Mouse (Mus musculus): Measurements from ENCODE around the gene Glt28d2. TPM values are rescaled to one million over a fixed set of nuclear protein-coding genes. Genes with fewer than 3 reads are reported as not detected.
A peak's percentile ranks its signal among the peaks of the same experiment; 100 is the strongest.

Glt28d2 gene
- total RNA-seq, 1 experiment from 2014 or later, result 0.10 TPM

DNA sequence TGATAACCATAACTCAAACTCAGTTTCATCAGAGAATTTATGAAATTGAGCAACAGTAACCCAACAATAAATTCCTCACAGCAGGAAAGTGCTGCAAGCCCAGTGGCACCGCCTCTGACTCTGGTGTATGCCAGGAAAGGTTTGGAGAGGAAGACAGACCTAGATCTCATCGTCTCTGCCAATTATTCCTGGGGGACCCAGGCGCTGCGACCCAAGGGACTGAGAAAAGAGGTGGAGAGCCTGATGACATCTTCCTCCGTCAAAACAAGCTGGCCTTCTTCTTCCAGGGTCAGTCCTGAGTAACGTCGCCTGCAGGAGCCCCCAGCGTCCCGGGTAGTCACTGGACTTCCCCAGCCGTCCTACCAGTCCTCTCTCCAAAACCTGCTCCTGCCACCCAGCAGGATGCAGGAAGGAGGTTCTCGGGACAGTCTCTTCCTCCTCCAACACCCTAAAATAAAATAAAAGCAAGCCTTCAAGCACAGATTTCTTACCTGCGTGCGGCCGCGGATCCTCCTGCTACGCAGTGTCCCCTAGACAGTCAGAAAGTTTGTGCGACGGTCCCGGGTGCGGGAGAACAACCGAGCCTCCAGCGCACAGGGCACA lies 579 bp downstream of the Glt28d2 start:
- ATAC-seq (replicated peaks in 1 of 2; ENCODE audit: insufficient read depth in 1 of 2, low FRiP score in 2 of 2, low TSS enrichment in 1 of 2, low read depth in 1 of 2, poor library complexity in 2 of 2, severe bottlenecking in 2 of 2), result no peak

DNA sequence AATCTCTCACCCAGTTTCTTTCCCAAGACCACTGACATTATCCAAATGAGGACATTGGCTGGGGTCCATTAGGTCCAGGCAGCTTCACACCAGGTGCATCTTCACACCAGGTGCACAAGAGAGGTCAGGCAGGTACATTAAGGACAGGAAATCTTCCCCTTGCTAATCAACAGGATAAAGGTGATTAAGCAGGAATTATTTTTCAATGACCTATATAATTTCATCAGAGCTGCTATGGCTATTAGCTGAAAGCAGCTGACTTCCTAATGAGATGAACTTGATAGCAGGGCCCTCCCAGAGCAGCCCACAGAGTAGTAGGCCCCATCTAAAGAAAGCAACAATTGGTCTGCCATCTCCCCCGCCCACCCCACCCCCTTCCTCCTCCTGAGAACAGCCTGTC lies 1.4 kb downstream of the Glt28d2 start:
- ATAC-seq (replicated peaks in 1 of 2; ENCODE audit: insufficient read depth in 1 of 2, low FRiP score in 2 of 2, low TSS enrichment in 1 of 2, low read depth in 1 of 2, poor library complexity in 2 of 2, severe bottlenecking in 2 of 2), result no peak

DNA sequence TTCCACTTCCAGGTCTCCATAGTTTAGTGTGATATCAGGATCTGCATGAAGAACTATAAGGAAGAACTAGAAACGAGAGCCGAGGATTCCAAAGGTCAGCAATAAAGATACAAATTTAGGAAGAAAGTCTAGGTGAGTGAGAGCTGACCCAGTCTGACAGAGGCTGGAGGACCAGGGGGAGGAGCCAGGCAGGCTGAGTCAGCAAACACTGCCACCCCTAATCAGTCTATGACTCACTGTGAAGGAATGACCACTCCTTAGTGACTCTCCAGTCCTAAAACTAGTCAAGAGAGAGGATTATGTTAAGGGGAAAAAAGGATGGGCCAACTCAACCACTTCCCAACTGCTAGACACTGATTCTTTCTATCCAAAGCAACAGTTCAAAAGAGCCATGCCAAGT lies 6.6 kb downstream of the Glt28d2 start:
- ATAC-seq (replicated peaks in 1 of 2; ENCODE audit: insufficient read depth in 1 of 2, low FRiP score in 2 of 2, low TSS enrichment in 1 of 2, low read depth in 1 of 2, poor library complexity in 2 of 2, severe bottlenecking in 2 of 2), result no peak

DNA sequence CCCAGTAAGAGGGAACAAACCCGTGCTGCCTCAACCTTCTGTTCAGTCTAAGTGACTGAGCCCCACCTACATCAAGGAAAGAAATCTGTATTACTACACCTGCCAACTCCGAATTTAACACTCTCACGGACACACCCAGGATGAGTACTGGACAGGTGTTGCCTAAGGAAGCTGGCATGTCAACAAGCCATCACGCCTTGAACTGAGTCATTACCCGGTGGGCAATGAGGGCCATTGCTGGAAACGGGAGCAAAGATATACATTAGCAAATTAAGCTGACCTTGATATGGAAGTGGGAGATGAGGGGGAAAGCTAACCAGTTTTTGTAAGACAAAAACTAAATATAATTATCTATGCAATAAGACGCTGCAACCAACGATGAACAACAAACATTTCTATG lies 7.2 kb downstream of the Glt28d2 start:
- no peak for ATAC-seq (replicated peaks in 1 of 2; ENCODE audit: insufficient read depth in 1 of 2, low FRiP score in 2 of 2, low TSS enrichment in 1 of 2, low read depth in 1 of 2, poor library complexity in 2 of 2, severe bottlenecking in 2 of 2)

DNA sequence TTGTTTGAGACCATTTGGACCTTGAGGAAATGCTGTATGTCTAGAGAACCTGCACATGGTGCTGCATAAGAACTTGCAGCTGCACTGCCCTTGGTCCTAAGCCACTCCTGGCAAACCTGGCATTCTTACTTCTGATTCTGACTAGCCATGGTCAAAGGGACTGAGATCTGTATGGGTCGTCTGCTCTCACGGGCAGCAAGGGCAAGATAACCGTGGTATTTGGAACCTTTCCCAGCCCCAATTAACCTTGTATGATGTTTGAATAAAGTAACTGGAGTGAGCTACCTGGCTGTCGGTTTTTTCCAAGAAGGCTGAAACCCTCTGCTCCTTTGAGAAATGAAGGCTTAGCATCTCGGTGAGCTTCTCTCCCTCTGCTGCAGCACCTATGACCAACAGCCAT lies 8.4 kb downstream of the Glt28d2 start:
- ATAC-seq (replicated peaks in 1 of 2; ENCODE audit: insufficient read depth in 1 of 2, low FRiP score in 2 of 2, low TSS enrichment in 1 of 2, low read depth in 1 of 2, poor library complexity in 2 of 2, severe bottlenecking in 2 of 2), result no peak

DNA sequence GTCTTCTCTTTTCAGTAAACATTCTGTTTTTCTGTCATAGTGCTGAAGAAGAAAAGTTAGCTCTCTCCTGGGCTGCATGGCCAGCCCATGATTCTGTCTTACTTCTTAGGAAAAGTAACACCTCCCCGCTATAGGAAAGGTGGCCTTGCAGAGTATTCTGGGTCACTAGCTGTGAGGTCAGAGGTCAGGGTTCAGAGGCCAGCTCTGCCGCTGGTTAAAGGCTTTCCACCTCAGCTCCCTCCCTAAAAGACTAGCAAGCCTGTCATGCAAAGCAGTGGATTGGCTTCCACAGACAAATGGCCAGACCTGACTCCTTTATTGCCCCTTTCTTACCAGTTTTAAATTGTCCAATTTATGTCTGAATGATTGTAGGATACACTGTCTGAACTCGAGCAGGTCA lies 23.3 kb downstream of the Glt28d2 start:
- ATAC-seq (replicated peaks in 1 of 2; ENCODE audit: insufficient read depth in 1 of 2, low FRiP score in 2 of 2, low TSS enrichment in 1 of 2, low read depth in 1 of 2, poor library complexity in 2 of 2, severe bottlenecking in 2 of 2), result no peak

DNA sequence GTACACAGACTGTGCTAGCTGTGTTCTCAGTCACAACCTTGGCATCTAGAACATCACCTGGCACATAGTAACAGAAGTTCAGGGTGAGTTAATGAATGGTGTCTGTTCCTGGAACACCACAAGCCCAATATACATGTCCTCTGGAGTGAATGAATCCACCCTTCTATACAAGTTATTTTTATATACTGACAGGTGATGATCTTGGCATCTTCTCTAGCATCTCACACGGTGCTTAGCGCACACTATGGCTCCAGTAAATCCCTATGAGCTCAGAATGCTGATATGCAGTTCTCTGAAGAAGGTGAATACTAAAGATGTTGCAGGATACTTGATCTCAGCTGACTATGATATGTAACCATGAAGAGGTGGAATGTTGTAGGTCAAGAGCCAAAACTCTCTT lies 24.4 kb downstream of the Glt28d2 start:
- no peak for ATAC-seq (replicated peaks in 1 of 2; ENCODE audit: insufficient read depth in 1 of 2, low FRiP score in 2 of 2, low TSS enrichment in 1 of 2, low read depth in 1 of 2, poor library complexity in 2 of 2, severe bottlenecking in 2 of 2)

DNA sequence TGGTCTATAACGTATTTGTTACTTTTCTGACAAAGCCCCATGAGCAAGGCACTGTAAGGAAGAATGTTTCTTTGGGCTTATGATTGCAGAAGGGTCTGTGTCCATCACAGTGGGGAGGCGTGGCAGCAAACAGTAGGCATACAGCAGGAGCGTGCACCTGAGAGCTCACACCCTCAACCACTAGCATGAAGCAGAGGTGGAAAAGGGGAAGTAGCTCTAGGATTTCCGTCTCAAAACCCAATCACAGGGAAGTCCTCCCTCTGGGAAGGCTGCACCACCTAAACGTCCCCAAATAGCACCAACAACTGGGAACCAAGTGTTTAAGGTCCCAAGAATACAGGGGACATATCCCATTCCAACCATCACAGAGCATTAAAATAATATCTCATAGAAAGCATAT lies 26.3 kb downstream of the Glt28d2 start:
- peak in 1 of 2 experiments; percentile 69; a peak in 3 of 4 replicates for ATAC-seq (replicated peaks in 1 of 2; ENCODE audit: insufficient read depth in 1 of 2, low FRiP score in 2 of 2, low TSS enrichment in 1 of 2, low read depth in 1 of 2, poor library complexity in 2 of 2, severe bottlenecking in 2 of 2)

DNA sequence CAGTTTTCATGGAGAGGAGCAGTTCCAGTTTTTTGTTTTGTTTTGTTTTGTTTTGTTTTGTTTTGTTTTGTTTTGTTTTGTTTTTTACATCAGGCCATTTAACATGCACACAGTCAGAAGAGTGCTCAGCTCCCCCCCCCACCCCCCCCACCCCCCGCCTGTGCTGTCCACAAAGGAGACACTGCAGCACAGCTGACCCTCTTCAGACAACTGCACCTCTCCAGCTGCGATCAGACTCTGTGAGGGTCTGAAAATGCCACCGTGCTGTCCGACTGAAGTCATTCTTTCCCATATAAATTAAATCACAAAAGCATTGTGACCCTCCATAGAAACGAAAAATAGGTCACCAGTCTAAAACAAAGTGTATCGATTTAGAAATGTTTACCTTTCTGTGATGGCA lies 28.0 kb downstream of the Glt28d2 start:
- no peak for ATAC-seq (replicated peaks in 1 of 2; ENCODE audit: insufficient read depth in 1 of 2, low FRiP score in 2 of 2, low TSS enrichment in 1 of 2, low read depth in 1 of 2, poor library complexity in 2 of 2, severe bottlenecking in 2 of 2)

DNA sequence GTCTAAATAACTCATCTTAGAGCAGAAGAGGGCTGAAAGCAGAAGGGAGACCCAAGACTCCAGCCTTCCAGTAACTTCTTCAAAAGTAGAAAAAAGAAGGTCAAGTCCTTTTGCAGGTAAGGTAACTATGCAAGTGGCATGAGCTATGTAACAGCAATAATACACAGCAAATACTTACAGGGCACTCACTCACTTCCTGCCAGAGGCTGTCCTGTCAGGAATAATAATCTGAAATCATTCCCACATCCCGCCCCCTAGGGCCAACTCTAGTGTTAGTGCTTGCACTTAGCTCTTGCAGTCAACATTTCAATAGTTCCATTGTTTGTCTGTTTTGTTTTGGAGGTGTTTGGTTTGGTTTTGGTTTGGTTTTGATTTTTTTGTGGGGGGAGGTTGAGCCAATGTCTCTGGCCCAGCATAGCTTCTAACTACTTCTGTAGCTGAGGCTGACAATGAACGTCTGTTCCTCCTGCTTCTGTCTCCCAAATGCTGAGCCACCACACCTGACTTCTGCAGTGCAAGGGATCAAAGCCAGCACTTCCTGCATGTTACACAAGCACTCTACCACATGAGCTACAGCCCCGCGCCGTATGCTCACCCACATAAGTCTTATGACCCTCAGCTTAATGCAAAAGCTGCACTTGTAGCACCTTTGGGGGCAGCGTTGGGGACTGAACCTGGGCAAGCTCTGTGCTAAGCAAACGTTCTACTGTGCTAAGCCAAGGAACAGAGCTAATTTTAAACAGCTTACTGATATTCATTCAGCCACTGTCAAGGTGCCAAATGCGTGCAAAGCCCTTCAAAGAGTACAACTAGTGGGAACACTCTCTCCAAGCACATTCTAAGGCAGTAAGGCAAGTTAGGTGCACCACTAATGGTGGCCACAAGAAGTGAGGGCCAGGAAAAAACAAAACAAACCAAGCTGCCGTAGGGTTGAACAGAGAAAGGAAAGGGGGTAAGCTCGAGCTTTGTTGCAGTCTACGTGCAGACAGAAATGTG lies 28.9 kb downstream of the Glt28d2 start:
- ATAC-seq (replicated peaks in 1 of 2; ENCODE audit: insufficient read depth in 1 of 2, low FRiP score in 2 of 2, low TSS enrichment in 1 of 2, low read depth in 1 of 2, poor library complexity in 2 of 2, severe bottlenecking in 2 of 2), result peak; percentile 45 to 60; a peak in 2 of 4 replicates

DNA sequence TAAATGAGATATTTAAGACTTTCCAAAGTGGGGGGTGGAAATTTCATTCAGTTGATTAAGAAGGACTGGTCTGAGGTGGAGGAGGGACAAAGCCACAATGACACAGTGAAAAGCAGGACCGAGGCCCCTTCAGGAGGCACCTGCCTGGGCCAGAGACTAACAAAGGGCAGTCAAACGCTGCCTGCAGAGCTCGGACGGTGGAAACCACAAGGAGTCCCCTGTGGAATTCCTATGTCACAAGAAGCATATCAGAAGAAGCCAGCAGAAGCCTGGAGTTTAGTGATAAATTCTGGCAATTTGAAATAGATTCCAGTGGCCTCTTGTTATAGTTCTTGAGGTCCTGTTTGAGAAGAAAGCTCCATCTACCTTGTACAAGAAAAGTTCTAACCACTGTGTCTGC lies 30.2 kb downstream of the Glt28d2 start:
- ATAC-seq (replicated peaks in 1 of 2; ENCODE audit: insufficient read depth in 1 of 2, low FRiP score in 2 of 2, low TSS enrichment in 1 of 2, low read depth in 1 of 2, poor library complexity in 2 of 2, severe bottlenecking in 2 of 2), result 0 out of 4 replicates have a peak, but pooled peaks of 1 of the 2 experiments have one; percentile 8

DNA sequence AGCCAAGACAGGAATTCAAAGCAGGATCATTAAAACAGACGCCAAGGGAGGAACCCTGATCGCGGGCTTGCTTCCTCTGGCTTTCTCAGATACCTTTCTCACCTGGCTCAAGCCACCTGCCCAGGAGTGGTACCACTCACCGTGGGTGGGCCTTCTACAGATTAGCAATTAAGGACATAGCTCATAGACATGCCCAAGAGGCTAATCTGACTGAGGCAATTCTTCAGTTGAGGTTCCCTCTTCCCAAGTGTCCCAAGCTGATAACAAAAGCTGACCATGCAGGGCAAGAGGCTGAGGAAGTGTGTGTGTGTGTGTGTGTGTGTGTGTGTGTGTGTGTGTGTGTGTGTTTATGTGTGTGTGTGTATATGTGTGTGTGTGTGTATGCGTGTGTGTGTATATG lies 31.4 kb downstream of the Glt28d2 start:
- no peak for ATAC-seq (replicated peaks in 1 of 2; ENCODE audit: insufficient read depth in 1 of 2, low FRiP score in 2 of 2, low TSS enrichment in 1 of 2, low read depth in 1 of 2, poor library complexity in 2 of 2, severe bottlenecking in 2 of 2)

DNA sequence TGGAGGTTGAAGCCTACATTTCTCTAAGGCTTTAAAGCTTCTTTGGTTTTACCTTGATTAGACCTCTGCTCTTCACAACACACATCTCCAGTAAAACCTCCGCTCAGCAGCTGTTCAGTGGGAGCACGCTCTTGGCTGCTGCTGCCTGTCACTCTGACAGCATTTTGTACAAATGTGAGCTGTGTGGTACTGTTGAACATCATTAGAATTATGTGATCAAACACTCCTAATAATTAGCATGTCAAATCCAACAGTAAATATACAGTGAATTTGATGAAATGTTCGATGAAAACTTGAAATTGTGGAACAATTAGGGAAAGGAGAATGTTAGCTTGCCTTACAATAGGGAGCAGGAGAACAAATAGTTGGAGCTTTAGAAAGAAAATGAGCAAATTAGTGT lies 32.3 kb downstream of the Glt28d2 start:
- ATAC-seq (replicated peaks in 1 of 2; ENCODE audit: insufficient read depth in 1 of 2, low FRiP score in 2 of 2, low TSS enrichment in 1 of 2, low read depth in 1 of 2, poor library complexity in 2 of 2, severe bottlenecking in 2 of 2), result no peak

DNA sequence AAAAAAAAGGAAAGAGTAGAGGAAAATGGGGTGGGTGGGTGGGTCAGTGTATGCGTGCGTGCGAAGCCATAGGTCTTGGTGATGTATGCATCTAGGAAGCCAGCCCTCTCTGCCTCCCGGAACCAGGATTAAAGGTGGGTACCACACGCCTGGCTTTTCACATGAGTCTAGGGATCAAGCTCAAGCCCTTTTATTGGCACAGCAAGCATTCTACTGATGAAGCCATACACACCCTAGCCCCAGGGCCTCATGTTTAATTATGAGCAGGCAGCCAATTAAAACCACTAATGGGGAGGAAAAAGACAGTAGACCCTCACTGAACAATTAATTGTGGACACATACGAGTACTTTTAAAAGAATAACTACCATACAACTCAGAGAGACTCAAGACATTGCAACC lies 33.2 kb downstream of the Glt28d2 start:
- ATAC-seq (replicated peaks in 1 of 2; ENCODE audit: insufficient read depth in 1 of 2, low FRiP score in 2 of 2, low TSS enrichment in 1 of 2, low read depth in 1 of 2, poor library complexity in 2 of 2, severe bottlenecking in 2 of 2), result no peak

DNA sequence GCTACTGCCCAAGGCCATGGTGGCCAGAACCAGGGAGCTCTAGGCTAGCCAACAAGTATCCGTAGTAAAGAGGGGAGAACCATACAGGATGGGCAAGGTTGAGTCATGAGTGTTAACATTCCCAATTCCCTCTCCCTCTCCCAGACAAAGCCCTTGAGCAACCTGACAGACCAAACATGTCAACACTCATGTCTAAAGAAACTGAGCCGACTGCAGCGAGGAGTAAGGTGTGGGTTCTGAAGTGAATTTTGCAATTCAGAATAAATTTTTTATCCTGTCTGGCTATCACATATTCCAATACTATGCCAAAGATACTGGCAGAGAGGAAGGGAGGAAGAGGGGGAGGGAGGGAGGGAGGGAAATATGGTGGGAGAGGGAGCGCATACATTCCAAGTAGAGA lies 33.6 kb downstream of the Glt28d2 start:
- ATAC-seq (replicated peaks in 1 of 2; ENCODE audit: insufficient read depth in 1 of 2, low FRiP score in 2 of 2, low TSS enrichment in 1 of 2, low read depth in 1 of 2, poor library complexity in 2 of 2, severe bottlenecking in 2 of 2), result no peak

DNA sequence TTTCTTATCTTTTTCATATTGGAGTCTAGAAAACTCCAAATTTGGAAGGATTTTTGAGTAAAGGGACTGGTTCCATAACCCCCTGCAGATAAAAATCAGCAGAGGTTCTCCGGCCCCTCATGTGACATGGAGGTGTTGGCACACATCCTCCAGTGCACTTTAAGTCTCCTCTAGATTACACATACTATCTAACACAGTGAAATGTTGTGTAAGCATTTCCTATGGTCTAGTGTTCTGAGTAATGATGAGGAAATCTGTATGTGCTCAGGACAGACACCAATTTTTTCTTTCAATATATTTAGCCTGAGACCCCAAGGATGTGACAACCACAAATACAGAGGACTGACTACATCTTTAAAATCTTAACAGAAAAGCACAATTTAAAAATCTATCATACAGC lies 37.2 kb downstream of the Glt28d2 start:
- ATAC-seq (replicated peaks in 1 of 2; ENCODE audit: insufficient read depth in 1 of 2, low FRiP score in 2 of 2, low TSS enrichment in 1 of 2, low read depth in 1 of 2, poor library complexity in 2 of 2, severe bottlenecking in 2 of 2), result peak in 1 of 2 experiments; percentile 53; a peak in 1 of 4 replicates

DNA sequence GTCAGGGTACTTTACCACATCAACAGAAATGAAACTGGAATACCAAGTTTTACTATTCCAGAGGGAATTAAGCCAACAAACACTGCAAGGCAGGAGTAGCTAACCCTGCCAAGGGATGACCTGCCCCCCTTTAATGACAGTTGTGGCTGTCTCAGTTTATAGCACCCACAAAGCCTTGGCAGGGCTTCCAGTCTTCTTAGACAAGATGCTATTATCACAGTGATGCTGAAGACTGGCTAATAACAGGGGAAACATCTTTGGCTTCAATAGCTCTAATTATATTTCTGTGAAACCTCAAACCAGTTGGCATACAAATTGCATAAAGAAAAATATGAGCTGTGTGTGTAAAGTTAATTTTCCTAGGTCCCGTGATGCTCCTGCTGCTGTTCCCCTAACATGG lies 41.0 kb downstream of the Glt28d2 start:
- no peak for ATAC-seq (replicated peaks in 1 of 2; ENCODE audit: insufficient read depth in 1 of 2, low FRiP score in 2 of 2, low TSS enrichment in 1 of 2, low read depth in 1 of 2, poor library complexity in 2 of 2, severe bottlenecking in 2 of 2)

DNA sequence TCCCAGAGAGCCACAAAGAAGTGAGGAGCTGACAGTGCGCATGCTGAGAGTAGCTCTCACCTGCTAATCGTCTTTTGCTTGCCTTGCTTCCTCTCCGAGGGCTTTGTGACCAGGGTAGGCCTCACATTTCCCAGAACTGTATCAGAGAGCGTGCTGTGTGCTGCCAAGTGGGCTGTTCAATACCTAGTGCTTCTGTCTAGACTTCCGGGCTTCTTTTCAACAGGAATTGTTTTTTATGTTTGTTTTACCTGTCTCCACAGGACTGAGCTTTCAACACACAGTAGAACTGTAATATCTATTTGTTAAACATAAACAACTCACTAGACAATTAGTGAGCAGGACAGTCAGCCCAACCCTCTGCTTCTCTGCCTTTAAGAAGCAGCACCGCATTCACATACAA lies 42.0 kb downstream of the Glt28d2 start:
- no peak for ATAC-seq (replicated peaks in 1 of 2; ENCODE audit: insufficient read depth in 1 of 2, low FRiP score in 2 of 2, low TSS enrichment in 1 of 2, low read depth in 1 of 2, poor library complexity in 2 of 2, severe bottlenecking in 2 of 2)

DNA sequence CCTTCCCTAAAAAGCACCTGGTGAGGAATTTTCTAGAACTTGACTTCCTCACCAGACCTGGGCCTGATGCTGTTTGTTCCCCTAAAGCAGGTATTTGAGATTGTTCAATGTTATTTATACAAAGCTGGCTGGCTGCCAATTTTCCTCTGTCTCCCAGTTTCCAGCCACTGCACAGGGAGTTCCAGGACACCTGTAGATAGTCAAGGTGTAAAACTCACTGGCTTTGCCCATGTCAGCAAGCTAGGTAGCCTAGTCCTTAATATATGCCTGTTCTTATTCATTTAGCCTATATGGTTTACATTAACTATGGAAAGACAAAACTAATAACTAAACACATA lies 44.5 kb downstream of the Glt28d2 start:
- no peak for ATAC-seq (replicated peaks in 1 of 2; ENCODE audit: insufficient read depth in 1 of 2, low FRiP score in 2 of 2, low TSS enrichment in 1 of 2, low read depth in 1 of 2, poor library complexity in 2 of 2, severe bottlenecking in 2 of 2)
